Mouse (Mus musculus) forebrain, embryonic 14.5 days (tissue): ENCODE measurements at regions not wholly inside any gene's neighbourhood (a gene's known extent, or its start where the extent isn't known, plus 50 kb on each side); places are given as distances from the start of the nearest gene placed in this dataset.

Experiments
- ATAC-seq: fragments of 200-750 bp; cut with Nextera tagmentation; 2 replicates; pipeline ENCODE4 v1.8.0; 2017; ENCODE audit warnings: mild to moderate bottlenecking, moderate library complexity
- DNase-seq: peaks from one replicate; pipeline ENCODE4 v3.0.0-alpha.2; 2015; ENCODE audit warnings: low spot score
- H3K27ac ChIP-seq: fragments of 300-500 bp; sonication (generic); 2 replicates; pipeline ENCODE4 v1.5.1; 2014; ENCODE audit warnings: low read depth, mild to moderate bottlenecking, control low read depth, low read length, moderate library complexity
- H3K27me3 ChIP-seq: fragments of 300-500 bp; sonication (generic); replicated peaks from 2 replicates; pipeline ENCODE4 v1.6.1; 2014; ENCODE audit warnings: low read length, control low read depth, mixed read lengths; ENCODE audit not compliant: control insufficient read depth, insufficient read depth
- H3K36me3 ChIP-seq: fragments of 300-500 bp; sonication (generic); 2 replicates; pipeline ENCODE4 v1.6.1; 2014; ENCODE audit warnings: low read length, control low read depth; ENCODE audit not compliant: control insufficient read depth, insufficient read depth
- H3K4me1 ChIP-seq: fragments of 300-500 bp; sonication (generic); 2 replicates; pipeline ENCODE4 v1.6.1; 2014; ENCODE audit warnings: antibody characterized with exemption, low read length, control low read depth; ENCODE audit not compliant: control insufficient read depth, insufficient read depth
- H3K4me2 ChIP-seq: fragments of 300-500 bp; sonication (generic); 2 replicates; pipeline ENCODE4 v1.6.1; 2014; ENCODE audit warnings: mild to moderate bottlenecking, control low read depth, low read length
- H3K4me3 ChIP-seq: fragments of 300-500 bp; sonication (generic); 2 replicates; pipeline ENCODE4 v1.5.1; 2014; ENCODE audit warnings: low read depth, low read length, control low read depth
- H3K9ac ChIP-seq: fragments of 300-500 bp; sonication (generic); 2 replicates; pipeline ENCODE4 v1.6.1; 2014; ENCODE audit warnings: mild to moderate bottlenecking, low read length, control low read depth, moderate library complexity
- H3K9me3 ChIP-seq: fragments of 300-500 bp; sonication (generic); replicated peaks from 2 replicates; pipeline ENCODE4 v1.6.1; 2016; ENCODE audit warnings: low read length, control low read depth, mixed read lengths; ENCODE audit not compliant: control insufficient read depth
- WGBS: fragments of 180-500 bp; shearing (Covaris S2); extraction: QIAGEN DNeasy Blood & Tissue Kit; methylation state at CpG from one replicate; pipeline ENCODE4 v1.1.7; 2014; 5-methylcytosine and 5-hydroxymethylcytosine counted together

DNA sequence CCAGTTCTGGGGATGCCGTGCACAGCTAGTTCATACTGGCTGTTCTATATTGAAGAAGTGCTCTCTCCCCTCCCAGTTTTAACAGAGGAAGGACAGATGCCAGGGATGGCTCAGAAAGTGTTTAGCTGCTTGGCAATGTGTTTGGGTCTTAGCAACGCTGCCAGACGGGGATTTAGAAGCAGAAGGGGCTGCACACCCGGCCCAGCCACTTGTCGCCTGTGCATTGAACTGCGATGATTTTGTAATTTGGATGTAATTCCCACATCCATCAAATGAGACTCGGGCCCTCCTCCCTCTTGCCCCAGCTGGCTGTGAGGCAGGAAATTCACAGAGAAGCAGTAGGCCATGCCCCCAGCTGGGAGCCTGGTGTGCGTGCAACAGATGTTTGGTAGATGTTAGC is 475.4 kb downstream of the Tbc1d22a start:
- WGBS: 23% methylated on average over 8 of the region's 8 CpGs
- DNase-seq (peak; percentile 89), ATAC-seq (peak; percentile 72)

DNA sequence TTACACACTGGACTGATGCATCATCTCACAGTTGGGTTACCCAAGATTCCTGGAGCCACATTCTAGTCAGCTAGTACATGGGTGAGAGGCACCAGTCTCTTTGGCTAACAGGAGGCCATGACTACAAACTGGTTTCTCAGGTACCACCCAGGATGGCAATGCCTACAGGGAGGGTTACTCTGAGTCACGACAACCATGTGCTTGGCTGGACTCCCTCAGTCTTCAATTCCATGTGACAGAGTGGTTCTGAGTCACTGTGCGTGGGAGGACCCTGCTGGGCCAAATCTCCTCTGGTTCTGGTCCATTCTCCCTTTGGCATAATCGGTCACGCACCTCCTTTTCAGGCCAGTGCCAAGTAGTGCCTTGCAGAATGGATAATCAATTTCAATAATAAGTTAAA is 482.5 kb downstream of the Tbc1d22a start:
- ATAC-seq (no peak), DNase-seq (no peak)
- Histone ChIP-seq H3K4me3 (no peak overlapping the region), H3K4me1 (no peaks in the 10 kb centered on the region), H3K4me2 (no peak overlapping the region), H3K27me3 (no peaks in the 10 kb centered on the region), H3K36me3 (no peaks in the 10 kb centered on the region), H3K27ac (no peak overlapping the region), H3K9me3 (no peaks in the 10 kb centered on the region), H3K9ac (no peak overlapping the region)
- WGBS: 55% methylated on average over 4 of the region's 4 CpGs

More for the DNA sequence above, 475.4 kb downstream of the Tbc1d22a start:
- H3K4me3 ChIP-seq: no peak overlapping the region
- no peaks in the 10 kb centered on the region for H3K27me3 ChIP-seq
- no peak overlapping the region for H3K4me2 ChIP-seq
- no peaks in the 10 kb centered on the region for H3K36me3 ChIP-seq
- no peaks in the 10 kb centered on the region; the same call in 1 of the 2 replicates for H3K4me1 ChIP-seq
- no peak overlapping the region for H3K9ac ChIP-seq
- no peaks in the 10 kb centered on the region for H3K9me3 ChIP-seq
- H3K27ac ChIP-seq: no peak overlapping the region; the same call in 1 of the 2 replicates

DNA sequence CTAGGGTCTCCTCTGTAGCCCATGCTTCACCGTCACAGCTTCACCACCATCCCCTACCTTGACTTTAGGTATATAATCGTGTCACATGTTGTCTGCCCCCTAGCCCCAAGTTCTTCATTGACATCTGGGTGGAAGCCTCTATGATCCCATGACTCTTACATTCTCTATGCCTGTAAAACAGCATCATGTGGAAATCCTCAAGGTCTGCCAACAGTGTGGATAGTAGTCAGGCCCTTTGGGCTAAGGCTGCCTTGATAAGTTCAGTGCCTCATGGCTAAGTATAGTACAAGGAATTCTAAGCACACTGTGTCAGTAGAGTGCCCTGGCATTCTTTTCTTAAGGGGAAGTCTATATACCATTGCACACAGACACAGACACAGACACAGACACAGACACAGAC is 496.2 kb downstream of the Tbc1d22a start:
- Histone ChIP-seq H3K27ac (no peak overlapping the region), H3K4me1 (no peaks in the 10 kb centered on the region), H3K4me2 (no peak overlapping the region), H3K36me3 (no peaks in the 10 kb centered on the region), H3K9me3 (no peaks in the 10 kb centered on the region), H3K27me3 (no peaks in the 10 kb centered on the region), H3K4me3 (no peak overlapping the region), H3K9ac (no peak overlapping the region)
- DNase-seq: no peak
- no peak for ATAC-seq
- 89% methylated on average over 2 of the region's 2 CpGs for WGBS

DNA sequence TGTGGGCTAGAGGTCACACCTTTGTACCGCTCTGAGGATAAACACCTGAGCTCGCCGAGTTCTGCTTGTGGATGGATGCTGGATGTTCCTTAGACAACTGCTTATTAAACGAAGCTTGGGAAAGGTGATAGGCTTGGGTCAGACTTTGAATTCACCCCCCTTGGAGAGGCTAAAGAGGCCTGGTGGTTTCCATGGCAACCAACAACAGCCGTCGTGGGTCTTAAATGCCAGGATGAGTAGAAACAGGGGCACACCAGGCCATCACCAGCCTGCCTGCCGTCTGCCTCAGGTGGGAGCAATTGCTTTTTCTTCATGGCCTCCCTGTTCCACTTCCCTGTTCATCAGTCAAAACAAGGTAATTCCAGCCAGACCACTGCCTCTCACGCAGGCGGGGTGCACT is 504.1 kb downstream of the Tbc1d22a start:
- no peak overlapping the region for H3K9ac ChIP-seq
- no peaks in the 10 kb centered on the region for H3K27me3 ChIP-seq
- H3K27ac ChIP-seq: no peak overlapping the region
- WGBS: 43% methylated on average over 9 of the region's 9 CpGs
- no peak for ATAC-seq
- H3K36me3 ChIP-seq: no peaks in the 10 kb centered on the region
- H3K4me2 ChIP-seq: no peak overlapping the region
- DNase-seq: no peak
- 0 out of 2 replicates have a peak, but pooled peaks cover 3% of the 10 kb centered on the region for H3K9me3 ChIP-seq
- no peak overlapping the region for H3K4me3 ChIP-seq
- H3K4me1 ChIP-seq: no peaks in the 10 kb centered on the region

DNA sequence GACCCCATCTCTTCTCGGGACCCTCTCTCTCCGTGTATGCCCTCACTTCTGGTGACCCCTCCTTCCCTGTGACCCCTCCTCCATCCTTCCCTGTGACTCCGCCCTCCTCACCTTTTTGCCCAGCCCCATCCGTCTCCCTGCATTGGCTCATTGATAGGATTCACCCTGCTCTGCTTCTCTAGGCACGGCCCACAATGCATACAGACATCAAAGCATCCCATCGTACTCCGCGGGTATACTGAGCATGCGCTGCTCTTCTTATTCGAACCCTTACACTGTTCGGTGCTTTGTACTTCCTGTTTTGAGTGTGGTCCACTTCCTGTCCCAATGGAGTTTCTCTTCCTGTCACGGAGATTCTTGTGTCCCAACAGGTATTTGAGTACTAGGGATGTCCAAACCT is 504.8 kb downstream of the Tbc1d22a start:
- no peak overlapping the region for H3K27ac ChIP-seq
- ATAC-seq (no peak), DNase-seq (no peak)
- H3K36me3 ChIP-seq: no peaks in the 10 kb centered on the region
- no peaks in the 10 kb centered on the region for H3K27me3 ChIP-seq
- WGBS: 88% methylated on average over 12 of the region's 12 CpGs
- H3K9ac ChIP-seq: no peak overlapping the region
- H3K4me3 ChIP-seq: no peak overlapping the region
- H3K9me3 ChIP-seq: 0 out of 2 replicates have a peak, but pooled peaks cover 3% of the 10 kb centered on the region
- H3K4me1 ChIP-seq: no peaks in the 10 kb centered on the region
- H3K4me2 ChIP-seq: no peak overlapping the region

DNA sequence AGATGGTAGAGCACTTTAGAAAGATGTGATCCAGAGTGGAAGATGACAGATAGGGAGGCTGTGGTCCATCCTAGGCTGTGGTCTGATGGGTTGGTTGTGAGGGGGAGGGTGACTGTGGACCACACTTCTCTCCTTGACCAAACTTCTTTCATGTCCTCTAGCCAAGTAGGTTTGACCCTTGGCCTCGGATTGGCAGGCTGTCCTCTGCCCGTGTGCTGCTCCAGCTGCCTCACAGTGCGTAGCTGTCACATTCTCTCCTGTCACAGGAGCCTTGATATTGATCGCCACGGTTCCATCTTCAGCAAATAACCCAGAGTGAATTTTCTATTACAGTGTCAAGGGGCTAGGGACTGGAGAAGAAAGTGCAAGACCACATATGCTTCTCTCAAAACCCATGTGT is 506.9 kb downstream of the Tbc1d22a start:
- Histone ChIP-seq H3K27ac (no peak overlapping the region), H3K9me3 (0 out of 2 replicates have a peak, but pooled peaks cover 3% of the 10 kb centered on the region), H3K4me1 (no peaks in the 10 kb centered on the region), H3K4me3 (no peak overlapping the region), H3K9ac (no peak overlapping the region), H3K27me3 (no peaks in the 10 kb centered on the region), H3K4me2 (no peak overlapping the region), H3K36me3 (no peaks in the 10 kb centered on the region)
- DNase-seq (no peak), ATAC-seq (no peak)
- 85% methylated on average over 5 of the region's 5 CpGs for WGBS

DNA sequence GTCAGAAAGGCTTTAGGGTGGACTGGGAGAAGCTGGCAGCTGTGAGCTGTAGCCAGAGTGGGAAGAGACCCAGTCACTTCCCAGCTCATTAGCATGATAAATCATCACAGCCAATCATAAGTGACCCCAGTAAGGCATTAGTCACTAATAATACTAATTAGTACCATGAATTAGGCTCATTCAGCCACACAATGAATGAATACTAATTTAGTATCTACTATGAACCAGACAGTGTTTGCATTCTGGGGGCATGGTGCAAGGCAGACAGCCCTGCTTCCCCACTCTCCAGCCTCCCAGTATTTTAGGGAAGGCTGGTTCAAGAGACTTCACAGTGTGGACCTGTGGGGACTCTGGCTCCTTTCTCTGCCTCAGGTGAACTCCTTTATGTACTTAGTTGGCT is 523.7 kb downstream of the Tbc1d22a start:
- peak; percentile 49 for DNase-seq
- H3K27ac ChIP-seq: no peak overlapping the region
- H3K36me3 ChIP-seq: no peaks in the 10 kb centered on the region
- no peak overlapping the region for H3K4me2 ChIP-seq
- no peaks in the 10 kb centered on the region; the same call in 1 of the 2 replicates for H3K4me1 ChIP-seq
- no peaks in the 10 kb centered on the region for H3K27me3 ChIP-seq
- H3K9me3 ChIP-seq: no peaks in the 10 kb centered on the region
- no peak overlapping the region for H3K4me3 ChIP-seq
- peak; percentile 62 for ATAC-seq
- H3K9ac ChIP-seq: no peak overlapping the region

DNA sequence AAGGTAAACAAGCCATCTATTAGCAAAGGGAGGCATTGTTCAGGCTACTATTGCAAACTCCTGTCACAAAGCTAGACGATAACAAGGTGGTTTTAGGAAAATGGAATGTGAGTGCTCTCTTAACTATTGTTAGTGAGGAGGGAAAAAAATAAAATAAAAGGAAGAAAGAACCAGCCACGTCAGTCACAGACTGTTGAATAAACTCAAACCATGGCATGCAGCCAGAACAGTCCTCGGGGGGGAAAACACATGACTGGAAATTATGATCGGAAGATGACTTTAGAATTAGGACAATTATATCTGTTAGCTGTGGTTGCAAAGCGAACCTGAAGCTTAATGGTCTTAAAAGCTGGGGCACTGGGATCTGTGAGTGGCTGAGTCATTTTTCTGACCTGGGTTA is 524.1 kb downstream of the Tbc1d22a start:
- Histone ChIP-seq H3K4me3 (no peak overlapping the region), H3K4me1 (no peaks in the 10 kb centered on the region; the same call in 1 of the 2 replicates), H3K36me3 (no peaks in the 10 kb centered on the region), H3K4me2 (no peak overlapping the region), H3K27me3 (no peaks in the 10 kb centered on the region), H3K9ac (no peak overlapping the region), H3K9me3 (no peaks in the 10 kb centered on the region), H3K27ac (no peak overlapping the region)
- ATAC-seq: no peak
- WGBS: 44% methylated on average over 5 of the region's 5 CpGs
- peak; percentile 54 for DNase-seq

DNA sequence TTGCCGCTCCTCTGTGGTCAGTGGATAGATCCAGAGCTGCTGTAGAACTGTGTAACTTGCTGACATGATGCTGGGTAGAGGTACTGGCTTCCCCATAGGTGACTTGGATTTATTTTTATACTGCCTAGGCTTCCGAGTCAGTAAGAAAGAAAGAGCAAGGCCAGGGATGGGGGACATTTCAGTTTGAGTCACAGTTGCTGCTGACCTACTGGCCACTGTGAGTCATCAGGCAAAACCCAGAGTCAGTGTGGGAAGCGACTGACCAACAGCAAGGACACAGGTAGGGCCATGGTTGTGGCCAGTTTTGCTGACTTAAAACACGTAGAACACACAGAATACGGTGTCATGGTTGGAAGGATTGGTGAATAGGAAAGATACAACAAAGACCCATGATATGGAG is 524.5 kb downstream of the Tbc1d22a start:
- no peaks in the 10 kb centered on the region for H3K27me3 ChIP-seq
- no peak overlapping the region for H3K9ac ChIP-seq
- no peak for ATAC-seq
- no peaks in the 10 kb centered on the region for H3K9me3 ChIP-seq
- H3K36me3 ChIP-seq: no peaks in the 10 kb centered on the region
- DNase-seq: no peak
- no peak overlapping the region for H3K27ac ChIP-seq
- H3K4me3 ChIP-seq: no peak overlapping the region
- 88% methylated on average over 5 of the region's 5 CpGs for WGBS
- no peaks in the 10 kb centered on the region; the same call in 1 of the 2 replicates for H3K4me1 ChIP-seq
- no peak overlapping the region for H3K4me2 ChIP-seq
